Mouse (Mus musculus): ENCODE results near the gene Nhsl1.

GRCm38 (mm10) chr10:18400089-18400644 is 81.4 kb downstream of the Nhsl1 start:
- TF ChIP-seq POLR2A (IDR thresholded peaks at IDR 0.05; ENCODE audit: borderline replicate concordance, low read depth, low read length) (no peak), CTCF (IDR thresholded peaks at IDR 0.05; ENCODE audit: low read depth, low read length) (no peak)
